Mouse (Mus musculus) kidney, embryonic 16.5 days (tissue): ENCODE measurements around the gene Acvrl1. TPM values are rescaled to one million over a fixed set of nuclear protein-coding genes. Genes with fewer than 3 reads are reported as not detected.

ENCODE experiments used
- ATAC-seq: fragments of 200-750 bp; cut with Nextera tagmentation; 2 replicates; pipeline ENCODE4 v1.8.0; 2017; ENCODE audit warnings: moderate TSS enrichment; ENCODE audit not compliant: low FRiP score, low TSS enrichment
- H3K27ac ChIP-seq: fragments of 300-500 bp; sonication (generic); 2 replicates; pipeline ENCODE4 v1.5.1; 2014; ENCODE audit warnings: low read length
- H3K27me3 ChIP-seq: fragments of 300-500 bp; sonication (generic); 2 replicates; pipeline ENCODE4 v1.6.1; 2014; ENCODE audit warnings: low read length, control low read depth, mixed read lengths; ENCODE audit not compliant: insufficient read depth
- H3K36me3 ChIP-seq: fragments of 300-500 bp; sonication (generic); 2 replicates; pipeline ENCODE4 v1.6.1; 2014; ENCODE audit warnings: low read length, control low read depth, mixed read lengths; ENCODE audit not compliant: insufficient read depth
- H3K4me1 ChIP-seq: fragments of 300-500 bp; sonication (generic); 2 replicates; pipeline ENCODE4 v1.6.1; 2014; ENCODE audit warnings: low read length, control low read depth, mixed read lengths; ENCODE audit not compliant: insufficient read depth
- H3K4me2 ChIP-seq: fragments of 300-500 bp; sonication (generic); replicated peaks from 2 replicates; pipeline ENCODE4 v1.6.1; 2014; ENCODE audit warnings: low read depth, low read length
- H3K4me3 ChIP-seq: fragments of 300-500 bp; sonication (generic); 2 replicates; pipeline ENCODE4 v1.5.1; 2014; ENCODE audit warnings: mild to moderate bottlenecking, low read length
- H3K9ac ChIP-seq: fragments of 300-500 bp; sonication (generic); replicated peaks from 2 replicates; pipeline ENCODE4 v1.6.1; 2014; ENCODE audit warnings: low read length
- H3K9me3 ChIP-seq: fragments of 300-500 bp; sonication (generic); 2 replicates; pipeline ENCODE4 v1.6.1; 2016; ENCODE audit warnings: low read length, control low read depth
- WGBS: fragments of 180-500 bp; shearing (Covaris S2); extraction: QIAGEN DNeasy Blood & Tissue Kit; methylation state at CpG from one replicate; pipeline ENCODE4 v1.1.7; 2014; 5-methylcytosine and 5-hydroxymethylcytosine counted together
- polyA plus RNA-seq: library from polyadenylated mRNA; unstranded; fragments of >200 nt; fragmentation: Nextera tagmentation; extraction: Ambion mirVana; gene quantifications from 2 replicates; pipeline ENCODE4 v1.2.1, GENCODE M21; 2015

Acvrl1 gene
- polyA plus RNA-seq, 1 experiment from 2014 or later, result 24.4 TPM

DNA sequence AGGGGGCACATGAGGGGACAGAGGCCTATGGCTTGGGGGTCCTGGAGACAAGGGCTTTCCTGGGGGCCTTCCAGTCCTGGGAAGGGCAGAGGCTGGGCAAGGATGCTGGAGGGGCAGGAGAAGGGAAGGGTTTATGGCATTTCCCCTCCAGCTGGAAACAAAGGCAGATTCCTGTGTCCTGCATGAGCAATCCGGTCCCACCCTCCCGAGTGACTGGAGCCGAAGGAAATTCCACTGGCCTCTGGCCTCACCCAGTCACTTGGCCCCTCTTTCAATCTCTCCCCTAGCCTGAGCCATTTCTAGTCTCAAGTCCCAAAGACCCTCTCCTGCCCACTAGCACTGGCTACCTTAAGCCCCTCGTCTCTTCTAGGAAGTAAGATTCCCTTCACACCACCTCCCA is 5.1 kb upstream of the Acvrl1 start:
- peak overlapping the region; percentile 50 for H3K27ac ChIP-seq
- H3K27me3 ChIP-seq, result 0 out of 2 replicates have a peak, but pooled peaks cover 3% of the 10 kb centered on the region
- H3K36me3 ChIP-seq, result no peaks in the 10 kb centered on the region
- 31% methylated on average over 4 of the region's 4 CpGs for WGBS
- no peak for ATAC-seq
- peaks cover 26% of the 10 kb centered on the region for H3K4me1 ChIP-seq
- no peak overlapping the region for H3K4me3 ChIP-seq
- H3K4me2 ChIP-seq, result no peak overlapping the region
- H3K9me3 ChIP-seq, result no peaks in the 10 kb centered on the region
- no peak overlapping the region for H3K9ac ChIP-seq

DNA sequence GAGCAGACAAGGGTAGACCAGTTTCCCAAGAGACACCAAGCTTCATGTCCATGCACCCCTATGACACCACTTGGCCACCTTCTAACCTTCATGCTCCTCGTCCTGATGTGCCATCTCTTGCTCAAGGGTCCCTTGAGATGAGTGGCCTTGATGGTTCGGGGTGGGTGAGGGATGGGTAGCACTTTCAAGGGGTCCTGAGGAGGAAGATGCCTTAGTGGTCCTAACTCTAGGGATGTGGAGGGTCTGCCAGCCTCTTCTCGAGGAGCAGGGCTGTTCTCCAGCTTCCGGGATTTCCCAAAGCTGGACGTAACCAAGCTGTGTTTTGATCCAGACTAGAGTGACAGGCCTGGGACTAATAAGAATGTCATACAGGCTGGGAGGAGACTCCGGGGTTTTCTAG is 2.8 kb upstream of the Acvrl1 start:
- Histone ChIP-seq H3K4me3 (no peak overlapping the region), H3K36me3 (no peaks in the 10 kb centered on the region), H3K4me2 (no peak overlapping the region), H3K4me1 (peaks cover 38% of the 10 kb centered on the region), H3K9me3 (no peaks in the 10 kb centered on the region), H3K9ac (no peak overlapping the region), H3K27me3 (peaks cover 11% of the 10 kb centered on the region), H3K27ac (no peak overlapping the region)
- 87% methylated on average over 6 of the region's 6 CpGs for WGBS
- no peak for ATAC-seq

DNA sequence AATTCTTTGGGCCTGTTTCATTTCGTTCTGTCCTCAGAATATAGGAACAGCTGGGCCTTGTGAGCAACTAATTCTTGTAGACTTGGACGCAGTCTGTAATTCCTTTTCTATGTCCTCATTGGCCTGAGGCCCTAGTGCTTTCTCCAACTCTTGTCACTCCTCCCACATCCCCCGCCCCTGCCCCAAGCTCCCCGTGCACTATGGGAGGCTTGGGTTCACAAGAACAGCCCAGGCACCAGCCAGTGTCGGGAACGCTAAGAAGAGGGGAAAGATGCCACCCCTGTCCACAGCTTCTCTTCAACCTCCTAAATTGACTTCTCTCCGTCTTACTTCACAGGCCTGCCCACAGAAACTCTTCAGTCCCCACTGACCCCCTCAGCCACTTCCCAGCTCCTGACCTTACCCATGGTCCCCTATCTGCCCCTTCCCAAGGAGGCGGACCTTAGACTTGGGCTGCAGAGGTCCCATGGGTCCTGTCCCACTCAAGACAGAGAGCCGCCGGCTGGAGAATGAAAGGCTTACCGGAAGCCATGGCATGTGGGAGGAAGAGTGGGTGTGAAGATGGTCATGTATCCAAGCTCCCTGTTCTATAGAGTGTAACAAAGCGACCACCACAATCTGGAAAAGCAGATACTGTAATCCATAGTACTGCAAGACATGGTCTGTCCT is 1.3 kb upstream of the Acvrl1 start:
- 63% methylated on average over 12 of the region's 12 CpGs for WGBS
- no peak overlapping the region for H3K9ac ChIP-seq
- H3K36me3 ChIP-seq, result no peaks in the 10 kb centered on the region
- peaks cover 11% of the 10 kb centered on the region for H3K27me3 ChIP-seq
- H3K4me3 ChIP-seq, result no peak overlapping the region
- H3K27ac ChIP-seq, result peak overlapping the region; percentile 72; the same call in 1 of the 2 replicates
- H3K4me1 ChIP-seq, result peaks cover 48% of the 10 kb centered on the region
- no peaks in the 10 kb centered on the region for H3K9me3 ChIP-seq
- H3K4me2 ChIP-seq, result no peak overlapping the region
- ATAC-seq, result no peak

DNA sequence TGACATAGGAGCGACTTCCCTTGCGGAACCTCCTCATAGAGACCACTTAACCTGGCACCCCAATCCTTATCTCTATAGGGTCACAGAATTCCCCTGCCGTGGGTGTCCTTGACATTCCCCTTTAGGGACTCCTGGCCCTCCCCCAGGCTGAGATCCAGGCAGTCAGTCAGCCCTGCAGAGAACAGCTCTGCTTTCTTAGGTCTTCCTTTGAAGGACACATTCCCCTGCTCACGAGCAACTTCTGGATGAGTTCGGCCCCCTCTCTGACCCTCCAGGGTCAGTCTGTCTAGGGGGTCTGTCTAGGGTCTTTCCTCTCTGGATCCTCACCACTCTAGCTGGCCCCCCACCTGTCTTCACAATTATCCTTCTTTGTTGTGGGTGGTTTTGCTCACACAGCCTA is 1.1 kb downstream of the Acvrl1 start:
- Histone ChIP-seq H3K4me3 (peak overlapping the region; percentile 54), H3K9ac (peak overlapping the region; percentile 73), H3K4me2 (peak overlapping the region; percentile 62), H3K9me3 (no peaks in the 10 kb centered on the region), H3K27ac (no peak overlapping the region), H3K27me3 (peaks cover 11% of the 10 kb centered on the region), H3K36me3 (no peaks in the 10 kb centered on the region), H3K4me1 (peaks cover 58% of the 10 kb centered on the region)
- WGBS, result 24% methylated on average over 5 of the region's 5 CpGs
- ATAC-seq, result no peak

DNA sequence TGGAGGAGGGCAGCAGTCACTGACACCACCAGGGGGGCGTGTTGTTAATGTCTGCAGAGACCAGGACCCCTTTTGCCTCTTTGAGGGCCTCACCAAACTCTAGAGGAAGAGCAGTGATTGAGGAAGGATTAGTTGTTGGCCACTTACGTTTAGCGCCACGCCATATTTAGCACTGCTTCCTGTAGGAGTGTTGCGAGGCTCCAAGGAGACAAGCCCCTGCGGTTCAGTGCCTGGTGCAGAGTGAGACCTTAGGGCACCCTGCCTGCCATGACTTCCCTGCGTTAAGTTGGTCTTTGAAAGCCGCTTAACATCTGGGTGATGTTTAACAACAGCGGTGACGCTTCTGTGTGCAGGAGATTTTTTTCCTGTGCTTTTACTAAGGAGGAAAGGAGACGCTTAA is 3.2 kb downstream of the Acvrl1 start:
- peak overlapping the region; percentile 43; the same call in 1 of the 2 replicates for H3K27ac ChIP-seq
- no peak overlapping the region for H3K4me3 ChIP-seq
- peak overlapping the region; percentile 36 for H3K4me2 ChIP-seq
- peaks cover 60% of the 10 kb centered on the region for H3K4me1 ChIP-seq
- H3K9ac ChIP-seq, result no peak overlapping the region
- H3K27me3 ChIP-seq, result peaks cover 11% of the 10 kb centered on the region
- H3K9me3 ChIP-seq, result no peaks in the 10 kb centered on the region
- no peak for ATAC-seq
- H3K36me3 ChIP-seq, result no peaks in the 10 kb centered on the region
- WGBS, result 15% methylated on average over 11 of the region's 11 CpGs

DNA sequence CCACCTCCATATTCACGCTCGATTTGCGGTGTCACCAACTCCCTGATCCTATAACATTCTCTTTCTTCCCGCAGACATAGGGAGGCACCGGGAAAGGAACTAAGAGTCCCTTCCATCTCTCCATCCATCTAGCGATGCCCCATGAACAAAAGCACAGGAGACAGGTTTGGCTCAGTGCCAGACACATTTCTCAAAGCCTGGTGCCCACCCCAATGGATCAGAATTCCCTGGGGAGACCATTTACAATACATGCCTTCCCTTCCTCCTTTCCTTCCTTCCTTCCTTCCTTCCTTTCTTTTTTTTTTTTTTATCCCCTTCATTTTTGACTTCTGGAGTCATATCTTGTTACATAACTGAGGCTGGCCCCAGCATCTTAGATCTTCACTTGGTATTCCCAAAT is 3.7 kb downstream of the Acvrl1 start:
- peaks cover 11% of the 10 kb centered on the region for H3K27me3 ChIP-seq
- H3K27ac ChIP-seq, result peak overlapping the region; percentile 43; the same call in 1 of the 2 replicates
- peak overlapping the region; percentile 36 for H3K4me2 ChIP-seq
- no peak overlapping the region for H3K9ac ChIP-seq
- no peak overlapping the region for H3K4me3 ChIP-seq
- whole genome bisulfite sequencing, result 37% methylated on average over 6 of the region's 6 CpGs
- ATAC-seq, result no peak
- H3K9me3 ChIP-seq, result no peaks in the 10 kb centered on the region
- H3K36me3 ChIP-seq, result no peaks in the 10 kb centered on the region
- peaks cover 60% of the 10 kb centered on the region for H3K4me1 ChIP-seq

DNA sequence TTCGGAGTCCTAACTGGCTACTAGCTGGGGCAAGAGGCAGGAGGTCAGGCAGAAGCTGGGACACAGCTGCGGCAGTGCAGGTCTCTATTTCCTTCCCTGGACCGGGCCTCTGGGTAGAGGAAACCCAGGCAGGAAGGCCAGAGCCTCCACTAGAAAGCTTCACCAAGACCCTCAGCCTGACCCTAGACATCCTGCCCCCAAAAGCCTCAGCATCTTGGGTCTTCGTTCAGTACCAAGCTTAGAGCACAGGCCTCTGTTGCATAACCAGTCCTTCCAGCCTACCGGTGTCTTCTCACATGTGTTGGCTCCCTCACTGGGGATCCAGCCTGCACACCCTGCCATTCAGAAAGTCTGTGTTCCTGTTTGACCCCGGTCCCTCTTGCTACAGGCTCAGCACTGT is 4.4 kb downstream of the Acvrl1 start:
- H3K9me3 ChIP-seq, result no peaks in the 10 kb centered on the region
- 0 out of 2 replicates have a peak overlapping the region, but pooled peaks have one; percentile 5 for H3K9ac ChIP-seq
- no peak for ATAC-seq
- peak overlapping the region; percentile 47; the same call in 1 of the 2 replicates for H3K27ac ChIP-seq
- 64% methylated on average over 6 of the region's 6 CpGs for WGBS
- peaks cover 8% of the 10 kb centered on the region for H3K27me3 ChIP-seq
- H3K4me2 ChIP-seq, result no peak overlapping the region
- H3K4me1 ChIP-seq, result peaks cover 54% of the 10 kb centered on the region
- H3K4me3 ChIP-seq, result no peak overlapping the region
- no peaks in the 10 kb centered on the region for H3K36me3 ChIP-seq

DNA sequence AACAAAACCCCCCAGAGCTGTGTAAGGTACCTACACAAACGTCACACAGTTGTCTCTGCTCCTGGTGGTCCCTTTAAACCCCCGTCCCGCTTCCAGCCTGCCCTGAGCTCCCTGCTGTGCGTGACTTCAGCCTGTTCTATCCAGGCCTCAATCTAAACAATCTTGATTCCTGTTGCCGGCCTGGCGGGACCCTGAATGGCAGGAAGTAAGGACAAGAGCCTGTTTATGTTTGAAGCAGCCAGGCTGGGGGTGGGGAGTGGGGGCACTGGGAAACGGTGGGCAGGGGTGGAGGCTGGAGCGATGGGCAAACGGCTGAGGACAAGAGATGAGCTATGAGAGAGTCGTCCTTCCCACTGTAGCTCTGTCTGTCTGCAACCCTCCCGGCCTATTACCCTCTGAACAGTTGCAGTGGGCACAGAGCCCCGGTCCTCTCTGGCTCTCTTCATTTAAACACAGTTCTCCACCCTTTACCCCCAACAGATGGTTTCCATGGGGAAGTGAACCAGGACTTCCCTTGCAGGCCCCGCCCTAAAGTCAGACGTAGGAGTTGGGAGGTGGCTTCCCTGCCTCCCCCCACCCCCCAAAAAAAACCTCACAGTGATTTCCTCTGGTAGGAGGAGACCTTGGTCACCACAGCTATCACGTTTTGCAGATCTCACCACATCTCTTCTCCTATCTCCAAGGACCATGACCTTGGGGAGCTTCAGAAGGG is 5.8 kb downstream of the Acvrl1 start:
- WGBS, result 23% methylated on average over 15 of the region's 15 CpGs
- H3K36me3 ChIP-seq, result peaks cover 3% of the 10 kb centered on the region; the same call in 1 of the 2 replicates
- peak overlapping the region; percentile 0; the same call in 1 of the 2 replicates for H3K9ac ChIP-seq
- H3K27me3 ChIP-seq, result peaks cover 8% of the 10 kb centered on the region
- peak overlapping the region; percentile 37 for H3K4me2 ChIP-seq
- H3K9me3 ChIP-seq, result no peaks in the 10 kb centered on the region
- ATAC-seq, result peak; percentile 33
- H3K4me3 ChIP-seq, result peak overlapping the region; percentile 31
- H3K4me1 ChIP-seq, result peaks cover 45% of the 10 kb centered on the region
- peak overlapping the region; percentile 81 for H3K27ac ChIP-seq

DNA sequence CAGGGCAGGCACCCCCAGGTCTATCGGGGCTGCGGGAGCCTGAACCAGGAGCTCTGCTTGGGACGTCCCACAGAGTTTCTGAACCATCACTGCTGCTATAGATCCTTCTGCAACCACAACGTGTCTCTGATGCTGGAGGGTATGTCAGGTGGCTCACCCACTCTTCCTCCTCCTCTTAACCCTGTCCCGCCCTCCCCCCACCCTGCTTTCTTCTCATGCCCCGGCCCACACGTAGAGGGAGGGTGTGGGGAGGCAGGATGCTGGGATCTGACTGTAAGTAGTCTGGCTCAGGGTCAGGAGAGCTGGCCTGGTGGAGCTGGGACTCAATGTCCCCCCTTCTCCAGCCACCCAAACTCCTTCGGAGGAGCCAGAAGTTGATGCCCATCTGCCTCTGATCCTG is 7.1 kb downstream of the Acvrl1 start:
- WGBS, result 62% methylated on average over 8 of the region's 8 CpGs
- no peak for ATAC-seq
- Histone ChIP-seq H3K9me3 (no peaks in the 10 kb centered on the region), H3K4me2 (peak overlapping the region; percentile 37), H3K9ac (peak overlapping the region; percentile 5), H3K27ac (peak overlapping the region; percentile 32; the same call in 1 of the 2 replicates), H3K4me1 (peaks cover 47% of the 10 kb centered on the region), H3K27me3 (0 out of 2 replicates have a peak, but pooled peaks cover under 1% of the 10 kb centered on the region), H3K36me3 (peaks cover 3% of the 10 kb centered on the region; the same call in 1 of the 2 replicates), H3K4me3 (peak overlapping the region; percentile 7; the same call in 1 of the 2 replicates)

DNA sequence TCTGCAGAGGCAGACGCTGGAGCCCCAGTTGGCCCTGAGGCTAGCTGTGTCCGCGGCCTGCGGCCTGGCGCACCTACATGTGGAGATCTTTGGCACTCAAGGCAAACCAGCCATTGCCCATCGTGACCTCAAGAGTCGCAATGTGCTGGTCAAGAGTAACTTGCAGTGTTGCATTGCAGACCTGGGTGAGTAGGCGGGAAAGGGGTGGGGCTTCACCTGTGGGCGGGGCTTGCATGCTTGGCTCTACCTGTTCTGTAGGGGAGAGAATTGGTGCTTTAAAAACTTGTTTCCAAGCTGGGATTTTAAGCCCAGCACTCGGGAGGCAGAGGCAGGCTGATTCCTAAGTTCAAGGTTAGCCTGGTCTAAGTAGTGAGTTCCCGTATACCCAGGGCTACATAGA is 9.1 kb downstream of the Acvrl1 start:
- Histone ChIP-seq H3K9me3 (no peaks in the 10 kb centered on the region), H3K36me3 (peaks cover 3% of the 10 kb centered on the region; the same call in 1 of the 2 replicates), H3K4me1 (peaks cover 42% of the 10 kb centered on the region), H3K9ac (no peak overlapping the region), H3K4me2 (no peak overlapping the region), H3K27me3 (no peaks in the 10 kb centered on the region), H3K4me3 (no peak overlapping the region), H3K27ac (no peak overlapping the region)
- no peak for ATAC-seq
- 82% methylated on average over 11 of the region's 11 CpGs for WGBS
